Mouse (Mus musculus): ENCODE measurements around the gene Cadm4. TPM values are rescaled to one million over a fixed set of nuclear protein-coding genes. Genes with fewer than 3 reads are reported as not detected.
"Not testable (repeated sequence)": the region's sequence is repeated elsewhere in the genome, so short reads cannot be mapped to it uniquely, and the experiment has no call there.

Cadm4 gene
- total RNA-seq, 2 experiments from 2014 or later: 207 to 219 TPM

DNA sequence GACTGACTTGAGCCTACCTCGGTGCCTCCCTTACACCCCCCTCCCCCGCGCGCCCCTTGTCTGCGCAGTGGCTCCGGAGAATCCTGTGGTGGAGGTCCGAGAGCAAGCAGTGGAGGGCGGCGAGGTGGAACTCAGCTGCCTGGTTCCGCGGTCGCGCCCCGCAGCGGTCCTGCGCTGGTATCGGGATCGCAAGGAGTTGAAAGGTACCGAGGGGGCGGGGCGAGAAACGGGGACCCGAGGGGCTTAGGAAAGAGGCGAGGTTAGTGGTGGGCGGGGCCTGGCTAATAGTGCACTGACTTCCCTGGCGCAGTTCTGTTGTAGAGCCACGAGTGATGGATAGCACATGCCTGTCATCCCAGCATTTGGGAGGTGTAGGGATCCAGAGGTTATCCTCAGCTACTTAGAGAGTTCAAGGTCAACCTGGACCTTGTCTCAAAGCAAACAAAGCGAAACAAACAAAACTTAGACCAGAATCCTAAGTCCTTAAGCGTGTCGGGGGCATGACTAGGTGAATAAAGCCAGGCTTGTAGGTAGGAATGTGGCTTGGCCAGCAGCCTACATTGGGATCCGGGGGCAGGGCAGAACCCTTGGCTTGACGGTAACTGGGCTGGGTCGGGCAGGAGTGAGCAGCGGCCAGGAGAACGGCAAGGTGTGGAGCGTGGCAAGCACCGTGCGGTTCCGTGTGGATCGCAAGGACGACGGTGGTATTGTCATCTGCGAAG is 18.2 kb downstream of the Cadm4 start:
- DNase-seq (ENCODE audit: low spot score in 2 of 2): no peak

DNA sequence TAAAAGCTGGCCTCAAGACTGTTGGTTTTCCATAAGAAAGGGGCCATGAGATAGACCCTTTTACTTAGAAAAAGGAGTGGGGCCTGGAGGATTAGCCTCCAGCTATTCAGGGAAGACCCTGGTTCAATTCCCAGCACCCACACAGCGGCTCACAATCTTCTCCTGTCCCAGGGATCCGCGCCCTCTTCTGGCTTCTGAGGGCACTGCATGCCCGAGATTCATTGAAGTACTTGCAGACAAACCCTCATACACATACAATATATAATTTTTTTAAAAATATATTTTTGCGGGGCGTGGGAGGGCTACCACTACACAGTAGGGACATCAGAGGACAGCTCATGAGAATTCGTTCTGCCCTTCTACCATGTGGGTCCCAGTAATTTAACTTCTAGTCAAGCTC is 19.1 kb downstream of the Cadm4 start:
- DNase-seq (ENCODE audit: low spot score in 2 of 2): peak in 1 of 2 experiments; percentile 52

DNA sequence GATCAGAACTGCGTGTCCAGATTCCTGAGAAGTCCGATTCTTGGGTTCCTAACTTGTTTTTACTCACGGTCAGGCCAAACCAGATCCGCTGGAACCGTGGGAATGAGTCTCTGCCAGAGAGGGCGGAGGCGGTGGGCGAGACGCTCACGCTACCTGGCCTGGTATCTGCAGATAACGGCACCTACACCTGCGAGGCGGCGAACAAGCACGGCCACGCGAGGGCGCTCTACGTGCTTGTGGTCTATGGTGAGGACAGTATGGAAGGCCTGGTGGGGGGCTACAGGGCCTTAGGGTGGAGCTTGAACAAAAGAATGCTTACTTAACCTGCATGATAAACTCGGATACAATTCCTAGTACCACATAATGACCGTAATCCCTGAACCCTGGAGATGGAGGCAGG is 19.7 kb downstream of the Cadm4 start:
- DNase-seq (ENCODE audit: low spot score in 2 of 2): peak in 1 of 2 experiments; percentile 50

DNA sequence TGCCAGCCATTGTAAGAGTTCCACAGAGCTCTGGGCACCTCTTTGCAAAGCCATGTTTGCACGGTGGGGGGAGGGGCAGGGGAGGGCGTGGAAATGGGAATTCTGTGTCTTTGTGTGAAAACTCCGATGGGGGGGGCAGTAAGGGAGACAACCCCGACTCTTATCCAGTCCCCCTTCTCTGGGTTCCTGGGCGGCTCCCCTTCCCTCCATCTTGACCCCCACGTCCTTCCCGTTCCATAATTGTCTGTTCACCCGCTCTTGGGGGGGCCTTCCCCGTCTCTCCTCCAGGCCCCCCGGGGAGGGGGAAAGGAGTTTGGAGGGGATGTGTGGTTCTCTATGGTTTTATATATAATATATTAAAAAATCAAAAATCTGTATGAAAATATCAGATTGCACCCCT is 22.2 kb downstream of the Cadm4 start:
- DNase-seq (ENCODE audit: low spot score in 2 of 2): no peak

DNA sequence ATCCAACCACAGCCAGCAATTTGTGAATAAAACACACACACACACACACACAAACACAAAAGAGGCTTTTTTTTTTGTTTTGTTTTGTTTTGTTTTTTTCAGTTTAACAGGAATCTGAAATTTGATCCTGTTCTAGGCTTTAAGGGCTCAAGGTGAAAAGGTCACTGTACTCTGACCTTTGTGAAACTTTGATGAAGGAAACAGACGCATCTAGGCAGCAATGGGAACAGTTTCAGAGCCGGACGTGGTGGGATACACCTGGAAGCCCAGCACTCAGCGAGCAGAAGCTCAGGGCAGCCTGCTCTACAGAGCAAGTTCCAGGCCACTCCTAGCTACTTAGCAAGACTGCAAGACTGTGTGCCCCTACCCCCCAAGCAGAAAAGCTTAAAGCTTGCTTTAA is 23.0 kb downstream of the Cadm4 start:
- DNase-seq (ENCODE audit: low spot score in 2 of 2): no peak

DNA sequence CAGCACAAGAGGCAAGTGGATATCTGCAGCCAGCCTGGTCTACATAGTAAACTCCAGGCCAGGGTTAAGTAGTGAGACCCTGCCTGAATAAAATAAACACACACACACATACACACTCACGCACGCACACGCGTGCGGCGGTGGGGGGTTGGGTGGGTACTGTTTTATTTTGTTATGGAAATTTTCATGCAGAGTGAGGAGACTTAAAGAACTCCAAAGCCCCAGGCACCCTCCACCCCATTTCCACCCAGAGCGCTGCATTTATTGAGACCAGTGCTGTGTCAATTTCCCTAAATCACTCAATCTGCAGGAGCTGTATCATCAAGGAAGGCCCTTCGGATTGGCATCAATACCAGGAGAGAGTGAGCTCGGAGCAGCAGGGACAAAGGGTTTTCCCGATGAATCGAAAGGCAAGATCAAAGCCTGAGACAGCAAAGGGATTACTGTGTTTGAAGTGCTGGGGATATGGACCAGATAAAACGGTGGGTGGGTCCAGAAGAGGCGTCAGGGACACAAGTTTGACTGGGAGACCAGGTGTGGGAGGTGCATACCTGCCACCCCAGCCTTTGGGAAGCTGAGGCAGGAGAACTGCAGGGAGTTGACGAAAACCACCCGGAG is 23.7 kb downstream of the Cadm4 start:
- no peak for DNase-seq (ENCODE audit: low spot score in 2 of 2)

DNA sequence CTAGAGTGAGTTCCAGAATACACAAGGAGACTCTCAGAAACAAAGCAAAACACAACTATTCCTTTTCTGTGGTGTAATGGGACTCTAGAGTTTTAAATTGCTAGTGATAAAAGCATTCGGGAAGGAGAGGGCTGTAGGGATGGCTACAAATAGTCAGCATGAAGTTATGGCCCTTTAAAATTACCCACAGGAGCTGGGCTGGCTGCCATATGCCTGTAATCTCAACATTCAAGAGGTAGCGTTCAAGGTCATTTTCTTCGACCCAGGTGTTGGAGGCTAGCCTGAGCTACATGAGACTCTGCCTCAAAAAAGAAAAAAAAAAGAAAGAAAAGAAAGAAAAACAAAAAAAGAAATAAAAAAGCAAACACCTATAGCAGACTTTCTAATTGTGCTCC is 24.2 kb downstream of the Cadm4 start:
- DNase-seq (ENCODE audit: low spot score in 2 of 2): no peak

DNA sequence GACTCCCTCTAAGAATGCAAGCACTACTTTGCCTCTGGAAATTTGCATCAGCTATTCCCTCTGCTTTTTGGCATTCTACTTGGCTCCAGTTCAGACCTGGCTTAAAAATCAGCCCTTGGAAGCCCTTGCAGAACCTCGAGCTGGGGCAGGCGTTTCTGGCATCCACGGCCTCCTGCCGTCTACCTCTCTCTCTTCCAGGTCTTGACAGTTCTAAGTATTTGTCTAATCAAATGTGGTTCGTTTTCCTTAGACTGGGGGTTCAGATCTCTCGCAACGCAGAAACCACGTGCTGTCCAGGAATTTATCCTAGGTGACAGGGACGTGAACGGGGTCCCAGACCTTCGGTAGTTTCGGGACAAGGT is 24.6 kb downstream of the Cadm4 start:
- DNase-seq (ENCODE audit: low spot score in 2 of 2): peak in 1 of 2 experiments; percentile 59

DNA sequence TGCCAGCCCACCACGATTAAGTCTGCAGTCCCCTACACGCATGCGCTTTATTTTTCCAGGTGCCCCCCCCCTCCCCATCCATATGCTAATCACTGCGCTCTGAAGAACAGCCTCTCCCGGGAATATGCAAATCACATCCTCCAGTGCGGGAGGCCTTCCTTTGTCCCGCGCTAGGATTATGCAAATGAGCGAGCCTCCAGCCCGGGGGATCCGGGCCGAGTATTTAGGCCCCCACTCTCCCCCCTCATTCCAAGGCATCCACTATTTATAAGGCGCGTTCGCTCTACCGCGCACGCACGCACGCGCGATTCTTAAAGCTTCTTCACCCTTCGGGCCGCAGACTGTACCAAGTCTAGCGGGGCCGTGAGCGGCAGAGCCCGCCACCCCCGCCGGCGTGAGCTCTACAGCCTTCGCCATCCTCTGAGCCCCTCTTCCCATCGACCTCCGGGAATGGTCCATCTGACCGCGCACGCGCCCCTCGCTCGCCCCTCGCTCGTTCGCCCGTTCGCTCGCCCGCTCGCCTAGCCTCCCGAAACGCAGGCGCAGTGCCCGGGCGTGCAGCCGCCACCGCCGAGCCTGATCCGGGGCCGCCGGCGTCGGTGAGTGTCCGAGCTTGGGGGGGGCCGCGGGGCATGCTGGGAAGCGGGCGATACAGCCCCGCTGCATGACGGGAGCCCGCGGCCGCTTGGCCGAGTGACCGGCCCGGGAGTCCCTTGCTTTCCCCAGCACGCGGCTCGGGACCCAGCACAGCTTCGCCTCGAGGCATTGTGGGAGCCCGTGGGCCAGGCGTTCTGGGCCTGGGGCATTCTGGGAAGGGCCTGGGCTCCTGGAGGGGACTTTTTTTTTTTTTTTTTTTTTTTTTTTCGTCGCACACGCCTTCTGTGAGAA is 25.3 kb downstream of the Cadm4 start, which contains the start of gene Zfp428:
Gene Zfp428 (plus strand): TSS at position 169 of the 888 bp plus-strand sequence.
- DNase-seq (ENCODE audit: low spot score in 2 of 2): peak; percentile 75 to 85

DNA sequence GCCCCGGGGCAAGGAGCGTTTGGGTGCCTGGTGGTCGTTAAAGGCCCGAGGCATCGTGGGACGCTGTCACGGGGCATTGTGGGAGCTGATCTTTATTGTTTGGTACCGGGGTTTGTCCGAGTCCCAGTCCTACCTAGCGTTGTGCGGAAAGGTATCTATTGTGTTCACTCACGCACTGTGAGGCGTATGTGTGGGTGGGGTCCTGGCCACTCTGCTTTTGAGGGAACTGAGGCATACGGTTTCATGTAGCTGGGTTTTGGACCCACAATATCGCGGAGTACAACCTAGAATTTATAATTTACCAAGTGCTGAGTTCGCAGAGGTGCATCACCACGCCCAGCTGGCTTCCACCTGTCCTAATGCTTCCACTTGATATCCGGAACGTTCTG is 25.9 kb downstream of the Cadm4 start:
- DNase-seq (ENCODE audit: low spot score in 2 of 2): no peak

DNA sequence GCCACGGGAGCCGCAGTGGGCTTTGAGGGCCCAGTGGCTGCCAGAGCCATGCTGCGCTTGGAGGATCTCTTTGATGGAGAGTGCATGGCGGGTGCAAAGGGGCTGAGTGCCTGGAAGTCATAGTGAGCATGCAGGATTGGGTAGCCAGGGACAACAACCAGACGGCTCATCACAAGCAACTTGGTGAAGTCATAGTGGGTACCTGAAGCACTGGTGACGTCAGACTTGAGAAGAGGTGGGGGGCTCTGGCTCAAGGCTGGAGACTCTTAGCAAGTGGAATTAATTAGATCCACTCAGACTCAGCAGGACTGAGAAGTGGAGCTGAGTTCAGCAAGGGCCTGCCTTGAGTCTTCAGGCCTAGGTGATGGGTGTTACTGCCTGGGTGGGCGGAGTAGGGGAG is 30.5 kb downstream of the Cadm4 start, which contains the start of gene AC161166.1:
Gene AC161166.1 (minus strand): TSS at position 101 of the 400 bp plus-strand sequence.
- no peak for DNase-seq (ENCODE audit: low spot score in 2 of 2)

DNA sequence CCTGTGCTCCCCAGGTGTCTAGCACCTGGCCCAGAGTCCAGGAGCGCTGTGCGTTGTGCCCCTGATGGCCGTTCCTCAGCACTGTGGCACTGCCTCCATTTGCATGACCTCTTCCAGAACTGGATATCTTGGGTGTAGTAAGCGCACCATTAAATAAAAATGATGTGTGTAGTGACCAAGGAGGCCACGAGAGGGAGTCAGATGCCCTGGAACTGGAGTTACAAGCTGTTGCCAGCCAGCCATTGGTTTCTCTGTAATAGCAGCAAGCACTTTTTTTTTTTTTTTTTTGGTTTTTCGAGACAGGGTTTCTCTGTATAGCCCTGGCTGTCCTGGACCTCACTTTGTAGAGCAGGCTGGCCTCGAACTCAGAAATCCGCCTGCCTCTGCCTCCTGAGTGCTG is 34.5 kb downstream of the Cadm4 start:
- peak in 1 of 2 experiments; percentile 48 for DNase-seq (ENCODE audit: low spot score in 2 of 2)

DNA sequence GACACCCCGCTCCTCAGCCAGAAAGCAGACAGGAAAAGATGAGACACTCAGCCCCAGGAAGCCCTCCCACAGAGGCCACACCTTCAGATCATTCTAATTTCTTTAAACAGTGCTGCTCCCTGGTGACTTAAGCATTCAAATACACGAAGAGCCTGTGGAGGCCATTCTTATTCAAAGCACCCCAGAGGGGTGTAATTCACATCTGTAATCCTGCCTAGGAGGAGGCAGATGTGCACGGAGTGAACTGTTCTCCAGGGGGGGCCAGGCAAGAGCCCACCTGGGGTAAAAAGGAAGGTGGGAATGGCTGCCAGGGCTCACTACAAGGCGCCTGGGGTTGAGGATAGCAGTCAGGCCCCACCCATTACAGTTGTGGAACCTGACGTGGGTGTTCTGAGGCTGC is 35.3 kb downstream of the Cadm4 start:
- no peak for DNase-seq (ENCODE audit: low spot score in 2 of 2)

DNA sequence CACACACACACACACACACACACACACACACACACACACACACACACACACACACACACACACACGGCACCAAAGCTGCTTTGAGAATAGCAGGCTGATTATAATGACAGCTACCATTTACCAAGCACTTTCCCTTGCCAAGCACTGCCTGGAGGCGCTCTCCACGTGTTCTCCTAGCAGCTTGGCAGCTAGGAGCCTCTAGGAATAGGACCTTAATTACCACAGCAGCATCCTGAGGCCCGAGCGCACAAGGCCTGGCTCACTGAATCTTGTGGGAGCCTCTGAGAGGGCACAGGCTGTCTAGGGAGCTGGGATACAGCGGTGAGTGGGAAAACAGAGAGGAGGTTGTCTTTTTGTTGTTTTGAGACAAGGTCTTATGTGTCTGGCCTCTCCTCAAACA is 35.8 kb downstream of the Cadm4 start:
- no peak for DNase-seq (ENCODE audit: low spot score in 2 of 2)

DNA sequence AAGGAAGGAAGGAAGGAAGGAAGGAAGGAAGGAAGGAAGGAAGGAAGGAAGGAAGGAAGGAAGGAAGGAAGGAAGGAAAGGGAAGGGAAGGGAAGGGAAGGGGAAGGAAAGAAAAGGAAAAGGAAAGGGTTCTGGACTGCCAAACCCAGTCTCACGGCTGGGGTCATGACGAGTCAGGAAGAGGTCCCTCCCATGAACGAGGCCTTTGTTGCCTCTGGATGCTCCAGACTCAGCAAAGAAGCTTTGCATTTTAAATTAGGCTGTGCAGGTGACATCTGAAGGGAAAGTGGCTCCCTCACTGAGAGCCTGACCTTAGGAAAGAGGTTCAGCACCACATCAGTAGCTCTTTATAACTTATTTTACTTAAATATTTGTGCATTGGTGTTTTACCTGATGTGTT is 37.3 kb downstream of the Cadm4 start:
- DNase-seq (ENCODE audit: low spot score in 2 of 2): no peak

DNA sequence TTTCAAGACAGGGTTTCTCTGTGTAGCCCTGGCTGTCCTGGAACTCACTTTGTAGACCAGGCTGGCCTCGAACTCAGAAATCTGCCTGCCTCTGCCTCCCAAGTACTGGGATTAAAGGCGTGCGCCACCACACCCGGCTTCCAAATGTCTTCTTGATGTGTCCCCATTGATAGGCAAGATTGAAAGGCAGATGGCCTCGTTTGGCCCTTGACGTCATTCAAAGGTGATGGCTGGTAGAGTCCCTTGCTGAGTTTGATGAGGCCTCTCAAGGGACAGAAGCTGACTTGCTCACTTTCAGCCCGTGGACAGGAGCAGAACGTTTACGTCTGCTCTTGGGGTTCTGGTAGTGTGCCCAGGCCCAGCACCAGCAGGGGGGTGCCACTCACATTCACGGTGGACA is 38.2 kb downstream of the Cadm4 start:
- not testable (repeated sequence) for DNase-seq (ENCODE audit: low spot score in 2 of 2)

DNA sequence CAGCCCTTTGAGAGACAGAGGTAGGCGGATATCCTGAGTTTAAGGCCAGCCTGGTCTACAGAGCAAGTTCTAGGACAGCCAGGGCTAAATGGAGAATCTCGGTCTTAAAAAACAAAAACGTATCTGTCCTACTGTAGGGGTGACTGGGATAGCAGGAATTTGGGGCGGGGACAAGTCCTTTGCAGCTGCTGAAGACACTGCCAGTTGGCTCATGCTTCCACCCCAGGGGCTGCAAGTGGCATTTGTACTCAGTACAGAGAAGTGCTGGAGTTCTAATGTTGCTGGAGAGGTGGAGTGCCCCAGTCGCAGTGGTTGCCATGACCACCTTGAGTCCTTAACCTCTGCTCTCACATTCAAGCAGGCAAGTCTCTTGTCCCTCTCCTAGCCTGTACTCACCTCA is 41.0 kb downstream of the Cadm4 start:
- DNase-seq (ENCODE audit: low spot score in 2 of 2): no peak

DNA sequence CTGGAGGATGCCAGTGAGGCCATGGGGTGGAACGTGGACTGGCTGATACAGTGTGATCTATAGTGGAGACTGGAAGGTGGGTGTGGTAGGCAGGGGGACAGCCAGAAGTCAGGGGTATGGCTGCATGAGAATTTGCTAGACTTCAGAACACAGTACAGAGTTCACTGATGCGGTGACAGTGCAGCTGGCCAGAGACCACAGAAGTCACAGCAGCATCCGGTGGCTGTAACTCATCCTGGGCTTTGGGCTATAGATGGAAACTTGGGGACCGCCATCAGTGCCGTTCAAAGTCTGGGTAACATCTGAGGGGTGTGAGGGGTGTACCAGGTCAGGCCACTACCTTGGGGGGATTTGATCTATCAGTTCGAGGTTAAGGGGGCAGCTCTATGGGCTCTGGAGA is 41.9 kb downstream of the Cadm4 start:
- no peak for DNase-seq (ENCODE audit: low spot score in 2 of 2)

DNA sequence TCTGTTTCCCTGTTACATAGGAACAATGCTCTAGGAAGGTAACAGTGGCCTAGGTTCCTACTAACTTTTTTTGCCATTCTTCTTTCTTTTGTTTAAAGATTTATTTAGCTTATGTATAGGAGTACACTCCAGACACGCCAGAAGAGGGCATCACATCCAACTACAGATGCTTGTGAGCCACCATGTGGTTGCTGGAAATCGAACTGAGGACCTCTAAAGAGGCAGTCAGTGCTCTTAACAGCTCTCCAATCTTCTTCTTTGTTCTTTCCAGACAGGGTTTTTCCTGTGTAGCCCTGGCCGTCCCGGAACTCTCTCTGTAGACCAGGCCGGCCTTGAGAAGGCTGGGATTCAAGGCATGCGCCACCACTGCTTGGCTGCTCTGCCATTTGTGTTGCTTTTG is 43.2 kb downstream of the Cadm4 start:
- DNase-seq (ENCODE audit: low spot score in 2 of 2): no peak

DNA sequence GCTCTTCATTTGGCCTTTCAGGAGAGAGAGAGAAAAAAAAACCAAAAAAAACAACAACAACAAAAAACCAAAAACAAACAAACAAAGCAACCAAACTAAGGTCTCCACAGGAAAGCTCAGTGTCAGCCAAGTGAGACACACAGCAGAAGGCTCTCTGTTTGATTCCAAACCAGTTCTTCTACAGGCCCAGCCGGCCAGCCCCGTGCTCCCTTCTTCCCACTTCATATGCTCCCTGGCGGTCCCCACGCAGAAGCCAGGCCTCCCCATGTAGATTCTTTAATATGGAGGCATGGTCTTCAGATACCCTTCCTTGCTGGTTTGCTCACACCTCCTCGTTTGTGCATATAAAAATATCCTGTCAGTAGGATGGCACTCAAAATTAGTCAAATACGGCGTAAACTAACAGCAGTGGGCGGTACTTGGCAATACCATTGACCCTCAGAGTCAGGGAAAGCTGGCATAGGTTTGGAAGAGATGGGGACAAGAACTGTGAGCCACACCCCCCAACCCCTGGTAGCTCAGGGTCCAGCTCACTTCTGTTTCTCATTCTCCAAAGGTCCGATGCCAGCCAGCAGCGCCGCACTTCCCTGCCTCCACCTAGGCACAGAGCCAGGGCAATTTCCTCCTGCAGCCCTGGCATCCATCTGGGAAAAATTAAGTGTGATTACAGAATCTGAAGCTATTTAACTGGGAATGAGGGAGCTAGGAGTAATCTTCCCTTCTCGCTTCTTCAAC is 44.0 kb downstream of the Cadm4 start:
- no peak for DNase-seq (ENCODE audit: low spot score in 2 of 2)

DNA sequence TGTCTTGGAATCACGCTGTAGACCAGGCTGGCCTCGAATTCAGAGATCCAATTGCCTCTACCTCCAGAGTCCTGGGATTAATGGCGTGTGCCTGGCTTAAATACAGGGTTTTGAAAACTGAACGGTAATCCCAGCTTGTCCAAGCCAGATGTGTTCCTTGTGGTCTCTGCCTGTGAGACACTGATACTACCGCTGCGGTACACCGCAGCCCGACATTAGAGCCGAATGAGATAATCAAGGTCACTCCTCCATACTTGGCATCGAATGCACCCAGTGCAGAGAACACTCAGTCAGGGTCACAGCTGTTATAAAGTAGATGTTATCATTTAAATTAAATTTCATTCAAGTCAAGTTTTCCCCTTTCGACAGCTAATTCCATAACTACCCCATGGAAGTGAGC is 47.0 kb downstream of the Cadm4 start:
- no peak for DNase-seq (ENCODE audit: low spot score in 2 of 2)
